Mouse (Mus musculus) heart, embryonic 11.5 days (tissue): ENCODE measurements around the gene Cabin1. TPM values are rescaled to one million over a fixed set of nuclear protein-coding genes. Genes with fewer than 3 reads are reported as not detected.
A peak's percentile ranks its signal among the peaks of the same experiment; 100 is the strongest.

Experiments
- ATAC-seq: fragments of 200-750 bp; cut with Nextera tagmentation; replicated peaks from 2 replicates; pipeline ENCODE4 v1.8.0; 2017; ENCODE audit warnings: moderate library complexity; ENCODE audit not compliant: insufficient number of reproducible peaks, low FRiP score, low TSS enrichment
- H3K27ac ChIP-seq: fragments of 300-500 bp; sonication (generic); 2 replicates; pipeline ENCODE4 v1.5.1; 2014; ENCODE audit warnings: mild to moderate bottlenecking, low read depth, low read length
- H3K27me3 ChIP-seq: fragments of 300-500 bp; sonication (generic); 2 replicates; pipeline ENCODE4 v1.6.1; 2014; ENCODE audit warnings: mild to moderate bottlenecking, low read length, mixed read lengths; ENCODE audit not compliant: control insufficient read depth, insufficient read depth
- H3K36me3 ChIP-seq: fragments of 300-500 bp; sonication (generic); 2 replicates; pipeline ENCODE4 v1.6.1; 2014; ENCODE audit warnings: mild to moderate bottlenecking, low read length, moderate library complexity, mixed read lengths; ENCODE audit not compliant: control insufficient read depth, insufficient read depth
- H3K4me1 ChIP-seq: fragments of 300-500 bp; sonication (generic); 2 replicates; pipeline ENCODE4 v1.6.1; 2014; ENCODE audit warnings: low read length; ENCODE audit not compliant: control insufficient read depth, insufficient read depth
- H3K4me2 ChIP-seq: fragments of 300-500 bp; sonication (generic); 2 replicates; pipeline ENCODE4 v1.6.1; 2014; ENCODE audit warnings: mild to moderate bottlenecking, moderate library complexity
- H3K4me3 ChIP-seq: fragments of 300-500 bp; sonication (generic); 2 replicates; pipeline ENCODE4 v1.5.1; 2014; ENCODE audit warnings: low read depth, low read length
- H3K9ac ChIP-seq: fragments of 300-500 bp; sonication (generic); 2 replicates; pipeline ENCODE4 v1.6.1; 2014; ENCODE audit warnings: mild to moderate bottlenecking, low read depth, low read length, moderate library complexity
- H3K9me3 ChIP-seq: fragments of 300-500 bp; sonication (generic); replicated peaks from 2 replicates; pipeline ENCODE4 v1.6.1; 2016; ENCODE audit warnings: low read length; ENCODE audit not compliant: control insufficient read depth
- WGBS: fragments of 180-500 bp; shearing (Covaris S2); extraction: QIAGEN DNeasy Blood & Tissue Kit; methylation state at CpG from one replicate; pipeline ENCODE4 v1.1.7; 2014; ENCODE audit not compliant: insufficient replicate concordance; 5-methylcytosine and 5-hydroxymethylcytosine counted together
- polyA plus RNA-seq: library from polyadenylated mRNA; unstranded; fragments of >200 nt; fragmentation: Nextera tagmentation; extraction: Ambion mirVana; gene quantifications from 2 replicates; pipeline ENCODE4 v1.2.1, GENCODE M21; 2014

Cabin1 gene
- polyA plus RNA-seq, 1 experiment from 2014 or later = 28.6 TPM

- no peaks in the 10 kb centered on the region for H3K36me3 ChIP-seq
- H3K9me3 ChIP-seq = no peaks in the 10 kb centered on the region
- no peaks in the 10 kb centered on the region for H3K4me1 ChIP-seq
- WGBS = 76% methylated on average over 6 of the region's 6 CpGs
- no peak overlapping the region for H3K27ac ChIP-seq
- no peak overlapping the region for H3K4me2 ChIP-seq
- H3K27me3 ChIP-seq = no peaks in the 10 kb centered on the region
- H3K9ac ChIP-seq = no peak overlapping the region
- no peak for ATAC-seq
- H3K4me3 ChIP-seq = no peak overlapping the region
Measured at GRCm38 (mm10) chr10:75789081-75789735, 25.1 kb upstream of the Cabin1 start.

GRCm38 (mm10) chr10:75788277-75788676 is 24.1 kb upstream of the Cabin1 start:
- Histone ChIP-seq H3K4me1 (no peaks in the 10 kb centered on the region), H3K27me3 (no peaks in the 10 kb centered on the region; the same call in 1 of the 2 replicates), H3K27ac (no peak overlapping the region), H3K9ac (no peak overlapping the region), H3K4me2 (no peak overlapping the region), H3K9me3 (no peaks in the 10 kb centered on the region), H3K36me3 (no peaks in the 10 kb centered on the region), H3K4me3 (no peak overlapping the region)
- 90% methylated on average over 8 of the region's 8 CpGs for WGBS
- no peak for ATAC-seq

GRCm38 (mm10) chr10:75785442-75785841 is 21.3 kb upstream of the Cabin1 start:
- Histone ChIP-seq H3K4me1 (0 out of 2 replicates have a peak, but pooled peaks cover 4% of the 10 kb centered on the region), H3K27me3 (peaks cover 4% of the 10 kb centered on the region), H3K36me3 (no peaks in the 10 kb centered on the region), H3K4me2 (no peak overlapping the region), H3K27ac (no peak overlapping the region), H3K9me3 (no peaks in the 10 kb centered on the region), H3K9ac (no peak overlapping the region), H3K4me3 (no peak overlapping the region)
- 54% methylated on average over 1 of the region's 1 CpGs for WGBS
- no peak for ATAC-seq

GRCm38 (mm10) chr10:75780769-75781578 is 16.8 kb upstream of the Cabin1 start, which contains the start of the genes Gm20441 and Gstt3:
Gene Gm20441 (minus strand): TSS chr10:75780954.
Gene Gstt3 (minus strand): TSS chr10:75781414.
- Histone ChIP-seq H3K4me1 (0 out of 2 replicates have a peak, but pooled peaks cover 5% of the 10 kb centered on the region), H3K9ac (peak within 1 kb of the TSS; percentile 16; the same call in 1 of the 2 replicates), H3K4me3 (peak within 1 kb of the TSS; percentile 48), H3K4me2 (peak within 1 kb of the TSS; percentile 95), H3K9me3 (no peaks in the 10 kb centered on the region), H3K27ac (no peak within 1 kb of the TSS), H3K27me3 (peaks cover 20% of the 10 kb centered on the region), H3K36me3 (no peaks in the 10 kb centered on the region)
- ATAC-seq = 0 out of 2 replicates have a peak, but pooled peaks have one; percentile 22
- WGBS = 1% methylated on average over 28 of the region's 28 CpGs

- 0 out of 2 replicates have a peak, but pooled peaks cover 5% of the 10 kb centered on the region for H3K4me1 ChIP-seq
- peaks cover 20% of the 10 kb centered on the region for H3K27me3 ChIP-seq
- H3K4me2 ChIP-seq = peak overlapping the region; percentile 95; the same call in 1 of the 2 replicates
- no peak overlapping the region for H3K9ac ChIP-seq
- 39% methylated on average over 15 of the region's 15 CpGs for WGBS
- no peak overlapping the region for H3K27ac ChIP-seq
- H3K9me3 ChIP-seq = no peaks in the 10 kb centered on the region
- ATAC-seq = no peak
- no peak overlapping the region for H3K4me3 ChIP-seq
- H3K36me3 ChIP-seq = no peaks in the 10 kb centered on the region
Measured at GRCm38 (mm10) chr10:75779206-75780174, 15.3 kb upstream of the Cabin1 start.

GRCm38 (mm10) chr10:75777885-75778284 is 13.7 kb upstream of the Cabin1 start:
- Histone ChIP-seq H3K36me3 (no peaks in the 10 kb centered on the region), H3K27me3 (peaks cover 20% of the 10 kb centered on the region), H3K4me3 (no peak overlapping the region), H3K9me3 (no peaks in the 10 kb centered on the region), H3K27ac (no peak overlapping the region), H3K4me1 (peaks cover 5% of the 10 kb centered on the region; the same call in 1 of the 2 replicates), H3K9ac (no peak overlapping the region), H3K4me2 (no peak overlapping the region)
- no peak for ATAC-seq
- WGBS = 70% methylated on average over 2 of the region's 2 CpGs

- Histone ChIP-seq H3K4me2 (no peak overlapping the region), H3K27ac (no peak overlapping the region), H3K36me3 (no peaks in the 10 kb centered on the region), H3K9me3 (no peaks in the 10 kb centered on the region), H3K27me3 (peaks cover 20% of the 10 kb centered on the region), H3K4me3 (no peak overlapping the region), H3K4me1 (peaks cover 10% of the 10 kb centered on the region), H3K9ac (no peak overlapping the region)
- no peak for ATAC-seq
- WGBS = 73% methylated on average over 6 of the region's 6 CpGs
Measured at GRCm38 (mm10) chr10:75776562-75776961, 12.4 kb upstream of the Cabin1 start.

- 86% methylated on average over 9 of the region's 9 CpGs for WGBS
Measured at GRCm38 (mm10) chr10:75774587-75774986, 10.4 kb upstream of the Cabin1 start.

More at GRCm38 (mm10) chr10:75774587-75774986, 10.4 kb upstream of the Cabin1 start:
- Histone ChIP-seq H3K9ac (no peak overlapping the region), H3K4me3 (no peak overlapping the region), H3K4me2 (no peak overlapping the region), H3K9me3 (no peaks in the 10 kb centered on the region), H3K27ac (no peak overlapping the region), H3K4me1 (peaks cover 5% of the 10 kb centered on the region), H3K36me3 (no peaks in the 10 kb centered on the region), H3K27me3 (peaks cover 9% of the 10 kb centered on the region)
- ATAC-seq = no peak
